Mouse (Mus musculus) ES-Bruce4 (cell line): ENCODE measurements around the gene Spink8. TPM values are rescaled to one million over a fixed set of nuclear protein-coding genes. Genes with fewer than 3 reads are reported as not detected.

Experiments used
- H3K27ac ChIP-seq: 2 replicates; pipeline ENCODE4 v1.5.1; 2012; ENCODE audit warnings: low read length, inconsistent platforms; ENCODE audit not compliant: insufficient read depth
- H3K27me3 ChIP-seq: 2 replicates; pipeline ENCODE4 v1.6.1; 2012; ENCODE audit warnings: mild to moderate bottlenecking, low read length, inconsistent platforms; ENCODE audit not compliant: control insufficient read depth, poor library complexity, insufficient read depth, severe bottlenecking
- H3K36me3 ChIP-seq: 2 replicates; pipeline ENCODE4 v1.6.1; 2012; ENCODE audit warnings: inconsistent platforms, mild to moderate bottlenecking, low read length, moderate library complexity; ENCODE audit not compliant: control insufficient read depth, poor library complexity, insufficient read depth, severe bottlenecking
- H3K4me1 ChIP-seq: one replicate; pipeline ENCODE4 v1.8.1; 2011; ENCODE audit warnings: low read length; ENCODE audit not compliant: control insufficient read depth, insufficient read depth
- H3K4me3 ChIP-seq: 2 replicates; pipeline ENCODE4 v1.5.1; 2011; ENCODE audit warnings: low read depth, mild to moderate bottlenecking, low read length
- H3K9ac ChIP-seq: 2 replicates; pipeline ENCODE4 v1.6.1; 2012; ENCODE audit warnings: low read depth, mild to moderate bottlenecking, inconsistent platforms; ENCODE audit not compliant: poor library complexity, severe bottlenecking
- H3K9me3 ChIP-seq: replicated peaks from 2 replicates; pipeline ENCODE4 v1.6.1; 2012; ENCODE audit warnings: mild to moderate bottlenecking, low read length, inconsistent platforms; ENCODE audit not compliant: control insufficient read depth, poor library complexity, insufficient read depth, severe bottlenecking
- CTCF ChIP-seq: IDR thresholded peaks from one replicate; pipeline ENCODE4 v1.8.1; 2011; ENCODE audit warnings: low read depth, low read length
- EP300 ChIP-seq: IDR thresholded peaks from 2 replicates; pipeline ENCODE4 v1.6.1; 2011; ENCODE audit warnings: low read depth, low read length; ENCODE audit not compliant: insufficient read depth
- POLR2A ChIP-seq: IDR thresholded peaks from one replicate; pipeline ENCODE4 v1.8.1; 2011; ENCODE audit warnings: low read length; ENCODE audit not compliant: insufficient read depth
- polyA plus RNA-seq: library from polyadenylated mRNA; stranded (reverse); fragments of >200 nt; gene quantifications from 2 replicates; pipeline ENCODE4 v1.2.4, GENCODE M21; 2011; ENCODE audit warnings: low read depth; ENCODE audit not compliant: missing spikeins, insufficient read depth, insufficient read length

Gene Spink8
- polyA plus RNA-seq, 1 experiment: not detected

GRCm38 (mm10) chr9:109875695-109876601 is 63.9 kb downstream of the Spink8 start:
- H3K9ac ChIP-seq: peak overlapping the region; percentile 90
- H3K36me3 ChIP-seq: peaks cover 40% of the 10 kb centered on the region
- no peak overlapping the region; the same call in 1 of the 2 replicates for H3K27ac ChIP-seq
- H3K4me1 ChIP-seq: peaks cover 1% of the 10 kb centered on the region
- H3K27me3 ChIP-seq: no peaks in the 10 kb centered on the region
- H3K9me3 ChIP-seq: no peaks in the 10 kb centered on the region
- TF ChIP-seq POLR2A (no peak), CTCF (no peak), EP300 (no peak)
- H3K4me3 ChIP-seq: peak overlapping the region; percentile 81

Other genes starting within 250 kb of the Spink8 start
- gene Fbxw15, start 244.0 kb upstream of the Spink8 start, polyA plus RNA-seq: not detected in 2 replicates
- not detected in 2 replicates for gene Fbxw24, start 186.2 kb upstream of the Spink8 start, polyA plus RNA-seq
- not detected in 2 replicates for gene Fbxw25, start 147.6 kb upstream of the Spink8 start, polyA plus RNA-seq
- gene Fbxw18, start 109.6 kb upstream of the Spink8 start, polyA plus RNA-seq: not detected in 2 replicates
- not detected in 2 replicates for gene Fbxw26, start 66.2 kb upstream of the Spink8 start, polyA plus RNA-seq
- gene Fbxw27, start 21.6 kb upstream of the Spink8 start, polyA plus RNA-seq: not detected in 2 replicates
- gene Nme6, start 20.5 kb downstream of the Spink8 start, polyA plus RNA-seq: 41.2 and 44.7 TPM in 2 replicates
- gene Camp, start 37.3 kb downstream of the Spink8 start, polyA plus RNA-seq: not detected in 2 replicates
- 74.3 and 75.6 TPM in 2 replicates for gene Cdc25a, start 63.3 kb downstream of the Spink8 start, polyA plus RNA-seq
- 161 and 185 TPM in 2 replicates for gene Map4, start 119.2 kb downstream of the Spink8 start, polyA plus RNA-seq